Mouse (Mus musculus): ENCODE measurements around the gene Mgst1. TPM values are rescaled to one million over a fixed set of nuclear protein-coding genes. Genes with fewer than 3 reads are reported as not detected.

The Mgst1 gene
- 52.4 and 56.3 TPM in 2 replicates for polyA plus RNA-seq (2016; fragmentation: Nextera tagmentation; extraction: Ambion mirVana)

- WGBS (ENCODE audit: insufficient replicate concordance) = 3% methylated on average over 5 of the region's 5 CpGs
- Histone ChIP-seq H3K9me3 (replicated peaks) (no peaks in the 10 kb centered on the region), H3K9ac (peak within 1 kb of the TSS; percentile 31; the same call in 1 of the 2 replicates), H3K4me2 (peak within 1 kb of the TSS; percentile 66), H3K4me3 (peak within 1 kb of the TSS; percentile 51), H3K4me1 (no peaks in the 10 kb centered on the region), H3K27me3 (replicated peaks) (no peaks in the 10 kb centered on the region), H3K36me3 (no peaks in the 10 kb centered on the region), H3K27ac (peak within 1 kb of the TSS; percentile 41; the same call in 1 of the 2 replicates)
- ATAC-seq = peak; percentile 62
Measured at GRCm38 (mm10) chr6:138139930-138140329, at the start of gene Mgst1. TSS of gene Mgst1 (plus strand) at chr6:138140316.

- no peak for ATAC-seq
- Histone ChIP-seq H3K4me2 (no peak overlapping the region), H3K36me3 (no peaks in the 10 kb centered on the region), H3K27ac (no peak overlapping the region), H3K9ac (no peak overlapping the region), H3K4me1 (no peaks in the 10 kb centered on the region), H3K4me3 (no peak overlapping the region), H3K27me3 (replicated peaks) (no peaks in the 10 kb centered on the region), H3K9me3 (replicated peaks) (no peaks in the 10 kb centered on the region)
- WGBS (ENCODE audit: insufficient replicate concordance) = 82% methylated on average over 7 of the region's 7 CpGs
Measured at GRCm38 (mm10) chr6:138092432-138092831, 47.7 kb upstream of the Mgst1 start.

- Histone ChIP-seq H3K4me2 (no peak overlapping the region), H3K36me3 (no peaks in the 10 kb centered on the region), H3K9ac (no peak overlapping the region), H3K27ac (no peak overlapping the region), H3K27me3 (replicated peaks) (no peaks in the 10 kb centered on the region), H3K9me3 (replicated peaks) (no peaks in the 10 kb centered on the region), H3K4me1 (no peaks in the 10 kb centered on the region), H3K4me3 (no peak overlapping the region)
- 63% methylated on average over 3 of the region's 3 CpGs for WGBS (ENCODE audit: insufficient replicate concordance)
- ATAC-seq = no peak
Measured at GRCm38 (mm10) chr6:138095060-138095459, 45.1 kb upstream of the Mgst1 start.

- no peaks in the 10 kb centered on the region for H3K9me3 ChIP-seq (replicated peaks)
- H3K9ac ChIP-seq = no peak overlapping the region
- H3K4me3 ChIP-seq = no peak overlapping the region
- 57% methylated on average over 3 of the region's 3 CpGs for WGBS (ENCODE audit: insufficient replicate concordance)
- H3K27ac ChIP-seq = no peak overlapping the region
- H3K36me3 ChIP-seq = no peaks in the 10 kb centered on the region
- H3K27me3 ChIP-seq (replicated peaks) = no peaks in the 10 kb centered on the region
- no peaks in the 10 kb centered on the region for H3K4me1 ChIP-seq
- no peak overlapping the region for H3K4me2 ChIP-seq
- no peak for ATAC-seq
Measured at GRCm38 (mm10) chr6:138099646-138100045, 40.5 kb upstream of the Mgst1 start.

- H3K9ac ChIP-seq = no peak overlapping the region
- ATAC-seq = 0 out of 2 replicates have a peak, but pooled peaks have one; percentile 30
- H3K4me1 ChIP-seq = no peaks in the 10 kb centered on the region
- H3K4me2 ChIP-seq = no peak overlapping the region
- whole genome bisulfite sequencing (ENCODE audit: insufficient replicate concordance) = 73% methylated on average over 4 of the region's 4 CpGs
- no peak overlapping the region for H3K4me3 ChIP-seq
- no peaks in the 10 kb centered on the region for H3K27me3 ChIP-seq (replicated peaks)
- no peaks in the 10 kb centered on the region for H3K9me3 ChIP-seq (replicated peaks)
- no peaks in the 10 kb centered on the region for H3K36me3 ChIP-seq
- H3K27ac ChIP-seq = no peak overlapping the region
Measured at GRCm38 (mm10) chr6:138101843-138102242, 38.3 kb upstream of the Mgst1 start.

GRCm38 (mm10) chr6:138102940-138103339, 37.2 kb upstream of the Mgst1 start:
- 69% methylated on average over 7 of the region's 7 CpGs for WGBS (ENCODE audit: insufficient replicate concordance)
- no peaks in the 10 kb centered on the region for H3K27me3 ChIP-seq (replicated peaks)
- no peak overlapping the region for H3K9ac ChIP-seq
- H3K27ac ChIP-seq = no peak overlapping the region
- no peak overlapping the region for H3K4me2 ChIP-seq
- H3K36me3 ChIP-seq = no peaks in the 10 kb centered on the region
- no peaks in the 10 kb centered on the region for H3K9me3 ChIP-seq (replicated peaks)
- no peaks in the 10 kb centered on the region for H3K4me1 ChIP-seq
- no peak overlapping the region for H3K4me3 ChIP-seq
- ATAC-seq = no peak

GRCm38 (mm10) chr6:138104559-138104958, 35.6 kb upstream of the Mgst1 start:
- Histone ChIP-seq H3K4me1 (no peaks in the 10 kb centered on the region), H3K36me3 (no peaks in the 10 kb centered on the region), H3K9me3 (replicated peaks) (no peaks in the 10 kb centered on the region), H3K9ac (no peak overlapping the region), H3K4me3 (no peak overlapping the region), H3K27me3 (replicated peaks) (no peaks in the 10 kb centered on the region), H3K4me2 (no peak overlapping the region), H3K27ac (no peak overlapping the region)
- ATAC-seq = no peak

- no peaks in the 10 kb centered on the region for H3K9me3 ChIP-seq (replicated peaks)
Measured at GRCm38 (mm10) chr6:138117496-138117895, 22.6 kb upstream of the Mgst1 start.

GRCm38 (mm10) chr6:138128392-138129335, 11.5 kb upstream of the Mgst1 start:
- H3K4me3 ChIP-seq = no peak overlapping the region
- no peaks in the 10 kb centered on the region for H3K4me1 ChIP-seq
- H3K4me2 ChIP-seq = no peak overlapping the region
- H3K27me3 ChIP-seq (replicated peaks) = no peaks in the 10 kb centered on the region
- WGBS (ENCODE audit: insufficient replicate concordance) = 70% methylated on average over 10 of the region's 10 CpGs
- H3K9me3 ChIP-seq (replicated peaks) = no peaks in the 10 kb centered on the region
- no peak overlapping the region for H3K9ac ChIP-seq
- no peak overlapping the region for H3K27ac ChIP-seq
- H3K36me3 ChIP-seq = no peaks in the 10 kb centered on the region
- no peak for ATAC-seq

More at GRCm38 (mm10) chr6:138117496-138117895, 22.6 kb upstream of the Mgst1 start:
- Histone ChIP-seq H3K4me1 (no peaks in the 10 kb centered on the region), H3K36me3 (no peaks in the 10 kb centered on the region), H3K4me3 (no peak overlapping the region), H3K27me3 (replicated peaks) (no peaks in the 10 kb centered on the region), H3K9ac (no peak overlapping the region), H3K27ac (no peak overlapping the region), H3K4me2 (no peak overlapping the region)
- no peak for ATAC-seq
- 66% methylated on average over 3 of the region's 3 CpGs for WGBS (ENCODE audit: insufficient replicate concordance)

- no peaks in the 10 kb centered on the region for H3K36me3 ChIP-seq
- H3K4me3 ChIP-seq = no peak overlapping the region
- no peaks in the 10 kb centered on the region for H3K27me3 ChIP-seq (replicated peaks)
- no peaks in the 10 kb centered on the region for H3K9me3 ChIP-seq (replicated peaks)
- H3K4me1 ChIP-seq = no peaks in the 10 kb centered on the region
- no peak overlapping the region for H3K4me2 ChIP-seq
- no peak overlapping the region for H3K9ac ChIP-seq
- 62% methylated on average over 3 of the region's 3 CpGs for WGBS (ENCODE audit: insufficient replicate concordance)
- ATAC-seq = no peak
- H3K27ac ChIP-seq = no peak overlapping the region
Measured at GRCm38 (mm10) chr6:138130541-138130940, 9.6 kb upstream of the Mgst1 start.

- peak overlapping the region; percentile 31; the same call in 1 of the 2 replicates for H3K9ac ChIP-seq
- WGBS (ENCODE audit: insufficient replicate concordance) = 0% methylated on average over 16 of the region's 16 CpGs
- no peaks in the 10 kb centered on the region for H3K27me3 ChIP-seq (replicated peaks)
- H3K4me3 ChIP-seq = peak overlapping the region; percentile 51
- peak overlapping the region; percentile 66 for H3K4me2 ChIP-seq
- H3K9me3 ChIP-seq (replicated peaks) = no peaks in the 10 kb centered on the region
- H3K36me3 ChIP-seq = no peaks in the 10 kb centered on the region
- no peaks in the 10 kb centered on the region for H3K4me1 ChIP-seq
- ATAC-seq = peak; percentile 67
- H3K27ac ChIP-seq = 0 out of 2 replicates have a peak overlapping the region, but pooled peaks have one; percentile 14
Measured at GRCm38 (mm10) chr6:138140336-138140735, 220 bp downstream of the Mgst1 start.

- Histone ChIP-seq H3K9me3 (replicated peaks) (no peaks in the 10 kb centered on the region), H3K36me3 (no peaks in the 10 kb centered on the region), H3K27me3 (replicated peaks) (no peaks in the 10 kb centered on the region), H3K4me1 (no peaks in the 10 kb centered on the region), H3K4me2 (peak overlapping the region; percentile 66), H3K27ac (peak overlapping the region; percentile 41; the same call in 1 of the 2 replicates), H3K9ac (no peak overlapping the region), H3K4me3 (peak overlapping the region; percentile 51)
- peak; percentile 36; the same call in 1 of the 2 replicates for ATAC-seq
- 66% methylated on average over 4 of the region's 4 CpGs for WGBS (ENCODE audit: insufficient replicate concordance)
Measured at GRCm38 (mm10) chr6:138141111-138141592, 1.0 kb downstream of the Mgst1 start.
